Mouse (Mus musculus): ENCODE measurements around the gene Samd4b.

Samd4b gene

GRCm38 (mm10) chr7:28375176-28375921 is 222.6 kb downstream of the Samd4b start:
- DNase-seq = peak; percentile 95 to 97

- no peak for DNase-seq
Measured at GRCm38 (mm10) chr7:28374647-28375046, 223.3 kb downstream of the Samd4b start.

GRCm38 (mm10) chr7:28373891-28374495 is 224.0 kb downstream of the Samd4b start:
- no peak for DNase-seq

- DNase-seq = peak; percentile 79 to 85
Measured at GRCm38 (mm10) chr7:28373131-28373581, 224.8 kb downstream of the Samd4b start.

GRCm38 (mm10) chr7:28372251-28373108 is 225.5 kb downstream of the Samd4b start, which contains the start of gene Plekhg2:
Gene Plekhg2, minus strand, starts transcription at chr7:28372599.
- DNase-seq = peak; percentile 99

GRCm38 (mm10) chr7:28371514-28371989 is 226.4 kb downstream of the Samd4b start:
- peak; percentile 58 to 70 for DNase-seq

GRCm38 (mm10) chr7:28370977-28371513 is 226.9 kb downstream of the Samd4b start:
- DNase-seq = peak; percentile 72 to 80

- no peak for DNase-seq
Measured at GRCm38 (mm10) chr7:28370051-28370450, 227.9 kb downstream of the Samd4b start.

- DNase-seq = no peak
Measured at GRCm38 (mm10) chr7:28368276-28368920, 229.5 kb downstream of the Samd4b start.

- no peak for DNase-seq
Measured at GRCm38 (mm10) chr7:28367663-28368275, 230.2 kb downstream of the Samd4b start.

- DNase-seq = no peak
Measured at GRCm38 (mm10) chr7:28362441-28363060, 235.4 kb downstream of the Samd4b start.

GRCm38 (mm10) chr7:28361647-28362341 is 236.2 kb downstream of the Samd4b start:
- DNase-seq = no peak

GRCm38 (mm10) chr7:28360291-28360690 is 237.7 kb downstream of the Samd4b start:
- DNase-seq = no peak

GRCm38 (mm10) chr7:28359854-28360253 is 238.1 kb downstream of the Samd4b start:
- DNase-seq = no peak

- no peak for DNase-seq
Measured at GRCm38 (mm10) chr7:28358431-28358830, 239.5 kb downstream of the Samd4b start.

GRCm38 (mm10) chr7:28357984-28358383 is 240.0 kb downstream of the Samd4b start:
- DNase-seq = no peak

GRCm38 (mm10) chr7:28356981-28357380 is 241.0 kb downstream of the Samd4b start:
- DNase-seq = peak; percentile 58 to 66

GRCm38 (mm10) chr7:28355221-28355620 is 242.7 kb downstream of the Samd4b start:
- no peak for DNase-seq

- no peak for DNase-seq
Measured at GRCm38 (mm10) chr7:28354596-28354995, 243.3 kb downstream of the Samd4b start.

- no peak for DNase-seq
Measured at GRCm38 (mm10) chr7:28354113-28354581, 243.8 kb downstream of the Samd4b start.

Data from lung, adult 18-20 months (tissue).